Mouse (Mus musculus): Measurements from ENCODE around the gene Myo6. TPM values are rescaled to one million over a fixed set of nuclear protein-coding genes. Genes with fewer than 3 reads are reported as not detected.

Gene Myo6
- polyA plus RNA-seq, 1 experiment: 15.5 TPM

GRCm38 (mm10) chr9:80223989-80224635 lies 59.3 kb downstream of the Myo6 start:
- H3K4me1 ChIP-seq (ENCODE audit: control insufficient read depth, insufficient read depth, low read length): no peaks in the 10 kb centered on the region
- H3K4me3 ChIP-seq (ENCODE audit: insufficient read depth, low read length): no peak overlapping the region
- no peak for TF ChIP-seq CTCF (IDR thresholded peaks at IDR 0.05; ENCODE audit: borderline replicate concordance, insufficient read depth, low read length)
- no peak for TF ChIP-seq POLR2A (IDR thresholded peaks at IDR 0.05; ENCODE audit: low read depth, low read length)
- no peak overlapping the region for H3K27ac ChIP-seq (ENCODE audit: insufficient read depth, low read length)

DNA sequence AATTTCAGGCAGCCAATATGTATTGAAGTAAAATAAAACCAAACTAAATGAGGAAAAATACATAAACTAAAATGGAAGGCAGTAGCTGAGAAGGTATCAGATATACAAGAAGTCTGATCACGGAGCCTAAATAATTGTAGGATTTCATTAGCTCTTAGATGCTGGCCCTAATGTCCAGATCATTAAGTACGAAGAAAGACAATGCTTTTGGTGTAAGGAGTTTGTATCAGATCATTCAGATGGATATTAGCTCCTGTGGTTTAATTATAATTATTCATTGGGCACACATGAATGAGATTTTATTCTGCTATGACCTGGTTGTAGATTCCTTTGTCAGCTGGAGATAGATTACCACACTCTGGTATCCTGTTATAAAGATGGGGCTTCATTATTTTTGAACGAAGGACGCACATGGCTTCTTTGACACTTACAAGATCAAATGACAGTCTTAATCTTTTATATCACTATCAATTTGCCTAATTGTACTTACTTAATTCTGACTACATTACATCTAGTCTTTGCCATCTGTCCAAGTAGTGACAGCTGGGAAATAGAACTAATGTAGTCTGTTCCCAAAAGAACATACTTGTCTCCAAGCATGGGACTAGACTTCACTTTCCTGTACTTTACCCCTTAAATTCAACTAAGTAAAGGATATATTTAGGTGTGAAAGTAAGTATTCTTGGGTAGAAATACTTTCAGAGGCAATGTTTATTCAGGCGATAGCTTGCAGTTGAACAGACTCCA lies 61.9 kb downstream of the Myo6 start:
- H3K27ac ChIP-seq (ENCODE audit: insufficient read depth, low read length): no peak overlapping the region

GRCm38 (mm10) chr9:80233831-80234455 lies 69.1 kb downstream of the Myo6 start:
- Histone ChIP-seq H3K4me3 (ENCODE audit: insufficient read depth, low read length) (no peak overlapping the region), H3K27ac (ENCODE audit: insufficient read depth, low read length) (no peak overlapping the region), H3K4me1 (ENCODE audit: control insufficient read depth, insufficient read depth, low read length) (no peaks in the 10 kb centered on the region)
- no peak for TF ChIP-seq CTCF (IDR thresholded peaks at IDR 0.05; ENCODE audit: borderline replicate concordance, insufficient read depth, low read length)
- TF ChIP-seq POLR2A (IDR thresholded peaks at IDR 0.05; ENCODE audit: low read depth, low read length): no peak

More for the DNA sequence above, 61.9 kb downstream of the Myo6 start:
- no peak for TF ChIP-seq POLR2A (IDR thresholded peaks at IDR 0.05; ENCODE audit: low read depth, low read length)
- H3K4me1 ChIP-seq (ENCODE audit: control insufficient read depth, insufficient read depth, low read length): no peaks in the 10 kb centered on the region
- no peak overlapping the region for H3K4me3 ChIP-seq (ENCODE audit: insufficient read depth, low read length)

DNA sequence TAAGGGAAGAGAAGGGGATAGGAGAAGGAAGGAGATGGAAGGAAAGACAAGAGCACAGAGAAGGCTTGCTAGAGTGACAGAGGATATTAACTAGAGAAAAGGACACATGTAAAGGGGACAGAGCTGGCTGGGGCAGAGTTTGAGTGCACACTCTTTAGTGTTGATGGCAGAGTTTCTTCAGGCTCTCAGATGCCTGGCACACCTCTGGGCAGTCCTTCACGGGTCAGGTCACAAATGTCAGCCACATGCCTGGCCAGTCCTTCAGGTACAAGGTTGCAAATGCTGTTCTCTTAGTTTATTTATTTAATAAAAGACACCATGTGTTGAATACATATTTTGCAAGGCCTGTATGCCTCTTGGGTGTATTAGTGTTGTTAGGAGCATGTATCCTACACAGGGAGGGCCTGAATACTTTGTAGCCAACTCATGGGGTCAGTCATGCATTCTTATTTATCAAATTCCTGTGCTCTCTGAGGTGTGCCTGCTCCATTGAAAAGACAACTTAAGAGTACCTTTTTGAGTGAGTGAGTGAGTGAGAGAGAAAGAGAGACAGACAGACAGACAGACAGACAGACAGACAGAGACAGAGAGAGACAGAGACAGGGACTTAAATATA lies 72.5 kb downstream of the Myo6 start:
- Histone ChIP-seq H3K4me3 (ENCODE audit: insufficient read depth, low read length) (no peak overlapping the region), H3K27ac (ENCODE audit: insufficient read depth, low read length) (no peak overlapping the region), H3K4me1 (ENCODE audit: control insufficient read depth, insufficient read depth, low read length) (no peaks in the 10 kb centered on the region)
- TF ChIP-seq POLR2A (IDR thresholded peaks at IDR 0.05; ENCODE audit: low read depth, low read length) (no peak), CTCF (IDR thresholded peaks at IDR 0.05; ENCODE audit: borderline replicate concordance, insufficient read depth, low read length) (no peak)

GRCm38 (mm10) chr9:80241719-80242118 lies 76.9 kb downstream of the Myo6 start:
- no peak overlapping the region for H3K27ac ChIP-seq (ENCODE audit: insufficient read depth, low read length)

GRCm38 (mm10) chr9:80252146-80252545 lies 87.3 kb downstream of the Myo6 start:
- H3K27ac ChIP-seq (ENCODE audit: insufficient read depth, low read length): no peak overlapping the region
- no peak overlapping the region for H3K4me3 ChIP-seq (ENCODE audit: insufficient read depth, low read length)
- no peaks in the 10 kb centered on the region for H3K4me1 ChIP-seq (ENCODE audit: control insufficient read depth, insufficient read depth, low read length)
- TF ChIP-seq POLR2A (IDR thresholded peaks at IDR 0.05; ENCODE audit: low read depth, low read length): no peak

More at GRCm38 (mm10) chr9:80241719-80242118, 76.9 kb downstream of the Myo6 start:
- TF ChIP-seq POLR2A (IDR thresholded peaks at IDR 0.05; ENCODE audit: low read depth, low read length) (no peak), CTCF (IDR thresholded peaks at IDR 0.05; ENCODE audit: borderline replicate concordance, insufficient read depth, low read length) (no peak)
- Histone ChIP-seq H3K4me1 (ENCODE audit: control insufficient read depth, insufficient read depth, low read length) (no peaks in the 10 kb centered on the region), H3K4me3 (ENCODE audit: insufficient read depth, low read length) (no peak overlapping the region)

DNA sequence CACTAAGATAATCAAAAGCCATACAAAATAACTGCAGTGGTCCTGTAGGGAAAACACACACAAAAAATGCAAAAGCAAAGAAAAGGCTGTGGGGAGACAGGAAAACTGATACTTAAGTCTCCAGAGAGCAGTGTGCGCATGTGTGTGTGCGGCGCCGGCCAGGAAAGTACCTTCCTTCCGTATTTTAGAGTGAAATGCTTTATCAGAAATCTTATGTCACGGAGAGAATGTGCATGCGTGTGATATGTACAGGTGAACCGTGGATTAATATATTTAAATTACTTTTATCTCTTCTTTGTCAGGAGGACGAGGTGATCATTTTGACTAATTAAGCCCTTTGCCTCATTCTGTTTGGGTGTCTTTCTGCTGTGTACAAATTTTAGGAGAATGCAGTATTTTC lies 88.4 kb downstream of the Myo6 start:
- Histone ChIP-seq H3K27ac (ENCODE audit: insufficient read depth, low read length) (no peak overlapping the region), H3K4me1 (ENCODE audit: control insufficient read depth, insufficient read depth, low read length) (no peaks in the 10 kb centered on the region), H3K4me3 (ENCODE audit: insufficient read depth, low read length) (no peak overlapping the region)
- no peak for TF ChIP-seq POLR2A (IDR thresholded peaks at IDR 0.05; ENCODE audit: low read depth, low read length)
- TF ChIP-seq CTCF (IDR thresholded peaks at IDR 0.05; ENCODE audit: borderline replicate concordance, insufficient read depth, low read length): no peak

GRCm38 (mm10) chr9:80256561-80256960 lies 91.7 kb downstream of the Myo6 start:
- Histone ChIP-seq H3K27ac (ENCODE audit: insufficient read depth, low read length) (no peak overlapping the region), H3K4me1 (ENCODE audit: control insufficient read depth, insufficient read depth, low read length) (no peaks in the 10 kb centered on the region), H3K4me3 (ENCODE audit: insufficient read depth, low read length) (no peak overlapping the region)
- TF ChIP-seq POLR2A (IDR thresholded peaks at IDR 0.05; ENCODE audit: low read depth, low read length): no peak
- no peak for TF ChIP-seq CTCF (IDR thresholded peaks at IDR 0.05; ENCODE audit: borderline replicate concordance, insufficient read depth, low read length)

- no peak for TF ChIP-seq POLR2A (IDR thresholded peaks at IDR 0.05; ENCODE audit: low read depth, low read length)
- no peak for TF ChIP-seq CTCF (IDR thresholded peaks at IDR 0.05; ENCODE audit: borderline replicate concordance, insufficient read depth, low read length)
- Histone ChIP-seq H3K27ac (ENCODE audit: insufficient read depth, low read length) (no peak overlapping the region), H3K4me3 (ENCODE audit: insufficient read depth, low read length) (no peak overlapping the region), H3K4me1 (ENCODE audit: control insufficient read depth, insufficient read depth, low read length) (no peaks in the 10 kb centered on the region)
Observed at GRCm38 (mm10) chr9:80258396-80258795, 93.6 kb downstream of the Myo6 start.

- Histone ChIP-seq H3K4me3 (ENCODE audit: insufficient read depth, low read length) (no peak overlapping the region), H3K27ac (ENCODE audit: insufficient read depth, low read length) (no peak overlapping the region), H3K4me1 (ENCODE audit: control insufficient read depth, insufficient read depth, low read length) (no peaks in the 10 kb centered on the region)
- TF ChIP-seq CTCF (IDR thresholded peaks at IDR 0.05; ENCODE audit: borderline replicate concordance, insufficient read depth, low read length) (no peak), POLR2A (IDR thresholded peaks at IDR 0.05; ENCODE audit: low read depth, low read length) (no peak)
Observed at GRCm38 (mm10) chr9:80260905-80261304, 96.1 kb downstream of the Myo6 start.

All from embryonic fibroblast, embryonic 13.5 days (primary cell).